Mouse (Mus musculus): ENCODE measurements around the gene Nlrc5. TPM values are rescaled to one million over a fixed set of nuclear protein-coding genes. Genes with fewer than 3 reads are reported as not detected.
"Not testable (repeated sequence)": the region's sequence is repeated elsewhere in the genome, so short reads cannot be mapped to it uniquely, and the experiment has no call there.

Gene Nlrc5
- polyA plus RNA-seq, 1 experiment: 56.8 TPM

GRCm38 (mm10) chr8:94396964-94397657 is 37.0 kb upstream of the Nlrc5 start:
- peak; percentile 47 for DNase-seq
- Histone ChIP-seq H3K4me3 (ENCODE audit: control insufficient read depth, insufficient read depth, low read length) (no peak overlapping the region), H3K36me3 (ENCODE audit: control insufficient read depth, insufficient read depth, low read length) (peaks cover 37% of the 10 kb centered on the region), H3K4me1 (replicated peaks; ENCODE audit: control insufficient read depth, insufficient read depth, low read length) (peaks cover 10% of the 10 kb centered on the region), H3K27me3 (ENCODE audit: control insufficient read depth, insufficient read depth, low read length) (no peaks in the 10 kb centered on the region), H3K27ac (ENCODE audit: control insufficient read depth, insufficient read depth, low read length) (no peak overlapping the region)
- TF ChIP-seq POLR2A (IDR thresholded peaks at IDR 0.05; ENCODE audit: control insufficient read depth, extremely low read depth, insufficient read depth, low read length, poor library complexity): no peak
- TF ChIP-seq CTCF (IDR thresholded peaks at IDR 0.05; ENCODE audit: borderline replicate concordance, control insufficient read depth, extremely low read depth, insufficient read depth, low read length, poor library complexity): peak; percentile 52; the same call in 1 of the 2 replicates
- 77% methylated on average over 11 of the region's 11 CpGs for WGBS

GRCm38 (mm10) chr8:94398587-94398986 is 35.6 kb upstream of the Nlrc5 start:
- H3K4me1 ChIP-seq (replicated peaks; ENCODE audit: control insufficient read depth, insufficient read depth, low read length): peaks cover 10% of the 10 kb centered on the region
- no peak for TF ChIP-seq POLR2A (IDR thresholded peaks at IDR 0.05; ENCODE audit: control insufficient read depth, extremely low read depth, insufficient read depth, low read length, poor library complexity)
- TF ChIP-seq CTCF (IDR thresholded peaks at IDR 0.05; ENCODE audit: borderline replicate concordance, control insufficient read depth, extremely low read depth, insufficient read depth, low read length, poor library complexity): no peak
- H3K27me3 ChIP-seq (ENCODE audit: control insufficient read depth, insufficient read depth, low read length): no peaks in the 10 kb centered on the region
- H3K36me3 ChIP-seq (ENCODE audit: control insufficient read depth, insufficient read depth, low read length): peaks cover 24% of the 10 kb centered on the region
- DNase-seq: peak; percentile 61
- no peak overlapping the region; the same call in 1 of the 2 replicates for H3K27ac ChIP-seq (ENCODE audit: control insufficient read depth, insufficient read depth, low read length)
- 44% methylated on average over 6 of the region's 6 CpGs for WGBS
- H3K4me3 ChIP-seq (ENCODE audit: control insufficient read depth, insufficient read depth, low read length): no peak overlapping the region

- Histone ChIP-seq H3K27me3 (ENCODE audit: control insufficient read depth, insufficient read depth, low read length) (no peaks in the 10 kb centered on the region), H3K27ac (ENCODE audit: control insufficient read depth, insufficient read depth, low read length) (no peak overlapping the region), H3K4me1 (replicated peaks; ENCODE audit: control insufficient read depth, insufficient read depth, low read length) (peaks cover 10% of the 10 kb centered on the region), H3K36me3 (ENCODE audit: control insufficient read depth, insufficient read depth, low read length) (peaks cover 16% of the 10 kb centered on the region), H3K4me3 (ENCODE audit: control insufficient read depth, insufficient read depth, low read length) (no peak overlapping the region)
- TF ChIP-seq POLR2A (IDR thresholded peaks at IDR 0.05; ENCODE audit: control insufficient read depth, extremely low read depth, insufficient read depth, low read length, poor library complexity) (no peak), CTCF (IDR thresholded peaks at IDR 0.05; ENCODE audit: borderline replicate concordance, control insufficient read depth, extremely low read depth, insufficient read depth, low read length, poor library complexity) (no peak)
- DNase-seq: no peak
- WGBS: 90% methylated on average over 3 of the region's 3 CpGs
Observed at GRCm38 (mm10) chr8:94399361-94399953, 34.7 kb upstream of the Nlrc5 start.

- Histone ChIP-seq H3K36me3 (ENCODE audit: control insufficient read depth, insufficient read depth, low read length) (peaks cover 11% of the 10 kb centered on the region), H3K4me1 (replicated peaks; ENCODE audit: control insufficient read depth, insufficient read depth, low read length) (peaks cover 10% of the 10 kb centered on the region)
- not testable (repeated sequence) for H3K27ac ChIP-seq (ENCODE audit: control insufficient read depth, insufficient read depth, low read length); H3K4me3 ChIP-seq (ENCODE audit: control insufficient read depth, insufficient read depth, low read length); H3K27me3 ChIP-seq (ENCODE audit: control insufficient read depth, insufficient read depth, low read length); DNase-seq
- WGBS: 92% methylated on average over 2 of the region's 2 CpGs
Observed at GRCm38 (mm10) chr8:94399957-94400356, 34.2 kb upstream of the Nlrc5 start.

- Histone ChIP-seq H3K27me3 (ENCODE audit: control insufficient read depth, insufficient read depth, low read length) (no peaks in the 10 kb centered on the region), H3K4me1 (replicated peaks; ENCODE audit: control insufficient read depth, insufficient read depth, low read length) (peaks cover 38% of the 10 kb centered on the region), H3K27ac (ENCODE audit: control insufficient read depth, insufficient read depth, low read length) (no peak overlapping the region), H3K4me3 (ENCODE audit: control insufficient read depth, insufficient read depth, low read length) (no peak overlapping the region), H3K36me3 (ENCODE audit: control insufficient read depth, insufficient read depth, low read length) (no peaks in the 10 kb centered on the region)
- TF ChIP-seq POLR2A (IDR thresholded peaks at IDR 0.05; ENCODE audit: control insufficient read depth, extremely low read depth, insufficient read depth, low read length, poor library complexity) (no peak), CTCF (IDR thresholded peaks at IDR 0.05; ENCODE audit: borderline replicate concordance, control insufficient read depth, extremely low read depth, insufficient read depth, low read length, poor library complexity) (no peak)
- no peak for DNase-seq
- 46% methylated on average over 8 of the region's 8 CpGs for WGBS
Observed at GRCm38 (mm10) chr8:94408443-94409080, 25.6 kb upstream of the Nlrc5 start.

GRCm38 (mm10) chr8:94409523-94409922 is 24.6 kb upstream of the Nlrc5 start:
- no peaks in the 10 kb centered on the region for H3K36me3 ChIP-seq (ENCODE audit: control insufficient read depth, insufficient read depth, low read length)
- no peak overlapping the region for H3K4me3 ChIP-seq (ENCODE audit: control insufficient read depth, insufficient read depth, low read length)
- WGBS: 91% methylated on average over 7 of the region's 7 CpGs
- peaks cover 46% of the 10 kb centered on the region for H3K4me1 ChIP-seq (replicated peaks; ENCODE audit: control insufficient read depth, insufficient read depth, low read length)
- no peak overlapping the region for H3K27ac ChIP-seq (ENCODE audit: control insufficient read depth, insufficient read depth, low read length)
- DNase-seq: no peak
- no peaks in the 10 kb centered on the region for H3K27me3 ChIP-seq (ENCODE audit: control insufficient read depth, insufficient read depth, low read length)
- TF ChIP-seq POLR2A (IDR thresholded peaks at IDR 0.05; ENCODE audit: control insufficient read depth, extremely low read depth, insufficient read depth, low read length, poor library complexity) (no peak), CTCF (IDR thresholded peaks at IDR 0.05; ENCODE audit: borderline replicate concordance, control insufficient read depth, extremely low read depth, insufficient read depth, low read length, poor library complexity) (no peak)

Measured in thymus, adult 2 months (tissue).